Mouse (Mus musculus): Measurements from ENCODE around the gene Pp2d1.
"Not testable (repeated sequence)": the region's sequence is repeated elsewhere in the genome, so short reads cannot be mapped to it uniquely, and the experiment has no call there.

Gene Pp2d1

DNA sequence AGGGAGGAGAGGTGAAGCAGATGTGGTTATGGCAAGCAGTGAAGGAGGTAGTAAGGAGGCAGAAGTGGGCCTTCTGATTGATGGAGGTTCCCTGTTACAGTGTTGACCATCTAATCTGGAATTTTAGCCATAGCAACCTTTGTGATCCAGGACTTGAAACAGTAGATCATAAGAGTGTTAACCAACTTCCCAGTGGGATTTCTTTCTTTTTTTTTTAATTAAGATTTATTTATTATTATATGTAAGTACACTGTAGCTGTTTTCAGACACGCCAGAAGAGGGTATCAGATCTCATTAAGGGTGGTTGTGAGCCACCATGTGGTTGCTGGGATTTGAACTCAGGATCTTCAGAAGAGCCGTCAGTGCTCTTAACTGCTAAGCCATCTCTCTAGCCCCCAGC, at the start of gene Pp2d1:
Pp2d1 (minus strand) TSS at position 101 of the 400 bp plus-strand sequence.
- DNase-seq (ENCODE audit: low spot score), result not testable (repeated sequence)

DNA sequence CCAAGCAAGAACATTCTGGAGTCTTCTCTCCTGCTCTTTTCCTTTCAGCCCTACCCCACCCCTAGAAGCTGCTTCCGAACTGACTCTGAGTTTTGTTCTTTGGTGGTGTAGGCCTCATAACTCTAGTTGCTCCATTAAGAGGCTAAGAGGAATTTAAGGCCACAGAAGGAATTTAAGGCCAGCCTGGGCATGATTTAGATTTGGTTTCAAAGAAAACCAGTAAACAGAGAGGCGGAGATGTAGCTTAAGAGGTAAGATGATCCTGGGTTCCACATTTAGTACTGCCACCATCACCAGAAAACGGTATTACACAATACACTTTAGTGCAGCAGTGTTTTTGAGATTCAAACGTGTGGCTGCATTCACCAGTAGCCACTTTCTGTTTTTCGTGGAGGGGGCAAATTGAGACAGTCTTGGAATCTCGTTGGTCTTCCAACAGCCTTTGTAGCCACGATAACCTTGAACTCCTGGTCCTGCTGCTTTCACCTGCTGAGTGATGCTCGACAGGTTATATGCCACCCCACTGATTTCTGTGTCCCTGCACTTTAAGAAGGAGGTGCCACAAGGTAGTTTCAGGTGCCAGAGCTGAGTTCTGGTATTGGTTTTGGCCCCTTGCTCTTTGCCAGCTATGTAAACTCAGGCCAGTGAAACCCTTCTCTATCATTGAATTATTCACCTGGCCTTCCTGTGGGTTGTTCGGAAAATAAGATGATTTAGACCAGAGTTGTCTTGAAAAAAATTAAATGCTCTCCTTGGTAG, 49.0 kb upstream of the Pp2d1 start:
- DNase-seq (ENCODE audit: low spot score), result no peak

GRCm38 (mm10) chr17:53587074-53587851, 48.0 kb upstream of the Pp2d1 start:
- peak; percentile 76 for DNase-seq (ENCODE audit: low spot score)

GRCm38 (mm10) chr17:53583846-53584579, 44.8 kb upstream of the Pp2d1 start:
- no peak for DNase-seq (ENCODE audit: low spot score)

DNA sequence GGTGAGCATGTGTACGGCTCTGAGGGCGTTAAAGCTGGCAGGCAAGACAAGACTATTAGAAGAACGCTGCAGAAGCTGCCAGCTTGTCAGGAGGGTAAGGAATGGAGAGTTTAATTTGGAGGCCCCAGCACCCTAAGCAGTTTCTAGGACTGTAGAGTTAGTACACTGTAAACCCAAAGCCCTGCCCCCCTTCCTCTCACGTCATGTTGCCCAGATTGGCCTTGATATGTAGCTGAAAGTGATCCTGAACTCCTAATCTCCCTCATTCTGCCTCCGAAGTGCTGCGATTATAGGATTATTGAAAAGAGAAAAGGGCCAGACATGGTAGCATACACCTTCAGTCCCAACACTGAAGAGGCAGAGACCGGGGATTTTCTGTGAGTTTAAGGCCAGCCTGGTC, 43.6 kb upstream of the Pp2d1 start:
- DNase-seq (ENCODE audit: low spot score), result no peak

DNA sequence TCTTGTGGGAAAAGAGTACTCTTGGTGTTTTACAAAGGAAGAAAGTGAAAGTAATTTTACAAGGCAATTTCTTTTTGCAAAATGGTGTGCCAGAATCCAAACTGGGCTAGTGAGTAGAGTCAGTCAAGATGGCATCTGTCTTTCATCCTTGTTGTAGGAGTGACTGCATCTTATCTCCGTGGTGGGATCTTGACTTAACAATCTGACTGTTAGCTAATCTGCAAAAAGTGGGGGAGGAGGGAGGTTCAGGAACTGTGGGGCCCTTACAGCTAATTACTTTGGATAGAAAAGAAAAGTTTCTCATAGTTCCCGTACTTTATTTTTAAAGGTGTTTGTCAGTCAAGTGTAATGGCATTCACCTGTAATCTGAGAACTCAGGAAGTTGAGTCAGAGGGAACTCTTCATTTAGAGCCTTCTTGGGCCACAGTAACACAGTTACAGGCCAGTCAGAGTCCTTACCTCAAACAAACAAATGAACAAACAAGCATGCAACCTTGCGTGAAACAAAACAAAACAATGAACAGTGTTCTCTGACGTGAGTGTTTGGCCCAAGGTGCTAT, 42.9 kb upstream of the Pp2d1 start:
- DNase-seq (ENCODE audit: low spot score), result no peak

GRCm38 (mm10) chr17:53580237-53580636, 41.0 kb upstream of the Pp2d1 start:
- DNase-seq (ENCODE audit: low spot score), result no peak

DNA sequence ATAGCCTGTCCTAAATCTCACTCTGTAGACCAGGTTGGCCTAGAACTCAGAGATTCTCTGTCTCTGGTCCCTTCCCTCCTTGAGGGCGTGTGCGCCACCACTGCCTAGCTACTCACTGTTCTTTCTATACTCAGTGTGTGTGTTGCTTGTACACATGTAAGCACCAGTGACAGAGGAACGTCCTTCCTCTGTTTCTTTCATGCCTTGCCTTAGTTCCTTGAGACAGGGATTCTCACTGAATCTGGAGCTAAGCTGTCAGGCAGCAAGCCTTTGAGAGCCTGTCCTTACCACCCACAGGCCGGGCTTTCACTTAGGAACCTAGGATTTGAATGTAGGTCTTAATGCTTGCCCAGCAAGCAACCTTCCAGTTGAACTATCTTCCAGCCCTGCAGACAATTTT, 40.4 kb upstream of the Pp2d1 start:
- DNase-seq (ENCODE audit: low spot score), result no peak

DNA sequence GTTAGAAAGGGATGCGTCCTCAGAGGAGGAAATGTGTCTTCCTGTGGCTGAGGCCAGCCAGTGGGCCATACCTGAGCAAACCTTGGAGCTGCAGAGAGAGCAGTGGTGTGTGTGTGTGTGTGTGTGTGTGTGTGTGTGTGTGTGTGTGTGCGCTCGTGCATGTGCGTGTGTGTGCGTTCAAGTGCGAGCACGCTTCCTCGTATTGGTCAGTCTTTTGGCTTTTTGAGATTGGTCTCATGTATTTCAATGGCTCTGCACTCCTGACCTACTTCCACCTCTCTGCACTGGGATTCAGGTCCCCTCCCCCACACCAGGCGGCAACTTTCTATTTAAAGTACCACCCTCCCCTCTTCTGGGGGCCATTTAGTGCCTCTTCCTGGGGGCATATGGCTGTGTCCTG, 39.5 kb upstream of the Pp2d1 start:
- DNase-seq (ENCODE audit: low spot score), result no peak

GRCm38 (mm10) chr17:53578249-53578648, 39.0 kb upstream of the Pp2d1 start:
- DNase-seq (ENCODE audit: low spot score), result no peak

DNA sequence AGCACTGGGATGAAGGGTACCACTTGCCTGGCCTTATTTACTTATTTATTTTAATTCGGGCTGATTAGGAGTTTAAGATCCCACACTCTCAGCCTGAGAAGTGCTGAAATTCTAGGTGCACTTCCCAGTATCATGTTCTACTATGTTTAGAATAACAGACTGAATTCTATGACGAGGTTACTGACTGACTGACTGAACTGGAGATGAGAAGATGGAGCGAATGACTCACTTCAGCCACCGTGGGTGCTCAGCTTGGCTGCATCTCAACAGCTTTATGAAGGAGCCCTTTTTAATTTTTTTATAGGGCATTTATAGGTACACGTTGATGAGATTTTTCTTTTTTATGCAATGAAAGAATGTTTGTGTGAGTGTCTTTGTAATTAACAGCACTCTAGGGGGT, 38.5 kb upstream of the Pp2d1 start:
- DNase-seq (ENCODE audit: low spot score), result no peak

DNA sequence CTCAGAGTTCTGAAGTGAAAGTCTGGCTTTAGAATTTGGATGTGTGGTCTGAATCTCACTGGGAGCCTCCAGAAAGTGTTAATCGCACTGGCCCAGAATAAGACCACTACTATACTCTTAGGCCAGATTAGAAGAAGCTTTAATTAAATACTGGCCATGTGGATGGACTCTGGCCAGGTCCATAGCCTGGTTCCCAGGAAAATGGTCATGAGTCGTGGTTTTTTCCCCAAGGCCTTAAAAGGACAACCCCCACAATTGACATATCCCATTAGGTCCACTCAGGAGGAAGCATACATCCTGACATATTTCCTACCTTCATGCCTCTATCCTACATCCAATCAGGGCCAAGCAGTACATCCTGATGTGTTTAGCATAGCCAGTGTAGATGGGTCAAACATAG, 37.9 kb upstream of the Pp2d1 start:
- no peak for DNase-seq (ENCODE audit: low spot score)

- DNase-seq (ENCODE audit: low spot score), result no peak
These were observed 33.8 kb upstream of the Pp2d1 start for GRCm38 (mm10) chr17:53573019-53573556.

DNA sequence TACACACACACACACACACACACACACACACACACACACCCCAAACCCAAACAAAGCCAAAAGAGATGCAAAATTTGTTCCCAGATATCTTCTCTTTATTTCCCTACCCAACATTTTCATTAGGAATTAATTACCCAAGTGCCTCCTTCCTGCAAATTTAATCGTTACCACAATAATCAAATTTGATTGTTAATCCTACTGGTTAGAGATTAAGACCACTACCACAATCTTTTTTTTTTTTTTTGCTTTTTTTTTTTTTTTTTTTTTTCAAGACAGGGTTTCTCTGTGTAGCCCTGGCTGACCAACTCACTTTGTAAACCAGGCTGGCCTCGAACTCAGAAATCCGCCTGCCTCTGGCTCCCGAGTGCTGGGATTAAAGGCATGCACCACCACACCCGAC, 31.7 kb upstream of the Pp2d1 start:
- not testable (repeated sequence) for DNase-seq (ENCODE audit: low spot score)

GRCm38 (mm10) chr17:53570361-53570875, 31.2 kb upstream of the Pp2d1 start:
- peak; percentile 44 for DNase-seq (ENCODE audit: low spot score)

- peak; percentile 68 for DNase-seq (ENCODE audit: low spot score)
These were observed 30.6 kb upstream of the Pp2d1 start for GRCm38 (mm10) chr17:53569829-53570228.

DNA sequence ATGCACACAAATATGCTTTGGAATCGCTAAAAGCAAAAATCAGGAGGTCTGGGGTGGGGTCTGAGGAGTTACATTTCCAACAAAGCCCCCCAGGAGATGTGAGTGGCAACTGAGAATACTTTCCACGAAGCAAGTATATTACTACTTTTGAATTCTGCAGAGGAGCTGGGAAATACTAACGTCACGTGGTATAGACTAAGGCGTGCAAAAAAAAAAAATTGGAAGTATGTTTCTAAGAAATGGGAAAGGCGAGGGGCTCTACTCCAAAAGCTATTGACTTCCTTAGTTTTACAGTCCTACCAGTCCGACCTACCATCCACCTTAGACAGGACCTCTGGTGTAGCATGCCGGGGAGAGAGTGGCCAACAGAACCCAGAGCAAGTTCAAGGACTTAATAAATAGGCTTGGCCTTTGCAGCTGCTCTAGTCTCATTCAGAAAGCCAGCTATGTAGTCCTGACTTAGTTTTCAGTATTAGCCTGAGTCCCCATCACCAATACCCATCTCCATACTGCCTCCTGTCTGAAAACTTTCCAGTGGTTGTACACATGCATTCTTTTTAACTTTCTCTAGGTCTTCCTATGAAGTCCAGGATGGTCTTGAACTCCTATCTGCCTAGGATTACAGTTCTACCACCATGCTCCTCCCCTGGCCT, 29.6 kb upstream of the Pp2d1 start:
- no peak for DNase-seq (ENCODE audit: low spot score)

GRCm38 (mm10) chr17:53568118-53568517, 28.9 kb upstream of the Pp2d1 start:
- peak; percentile 79 for DNase-seq (ENCODE audit: low spot score)

GRCm38 (mm10) chr17:53567346-53568101, 28.3 kb upstream of the Pp2d1 start:
- DNase-seq (ENCODE audit: low spot score), result peak; percentile 60

GRCm38 (mm10) chr17:53566919-53567345, 27.7 kb upstream of the Pp2d1 start:
- DNase-seq (ENCODE audit: low spot score), result peak; percentile 66

Measured in spleen, adult 12 weeks (tissue).